Mouse (Mus musculus) heart, postnatal 25 days (tissue): ENCODE results near the gene Anks1b. TPM values are rescaled to one million over a fixed set of nuclear protein-coding genes. Genes with fewer than 3 reads are reported as not detected.
A peak's percentile ranks its signal among the peaks of the same experiment; 100 is the strongest.
"Not testable (repeated sequence)": the region's sequence is repeated elsewhere in the genome, so short reads cannot be mapped to it uniquely, and the experiment has no call there.

Source experiments
- DNase-seq: peaks from one replicate; pipeline ENCODE4 v3.0.0; 2022; ENCODE audit warnings: low spot score
- intact Hi-C: fragments of 180-260 bp; cut with DNase I; formaldehyde crosslinking; loops from one replicate; pipeline ENCODE4 v1.15.1; 2025
- total RNA-seq, 2 experiments: library from RNA; stranded (reverse); gene quantifications; 2 replicates each; pipeline ENCODE4 v1.2.3; 2021

Gene Anks1b
- total RNA-seq, 2 experiments from 2014 or later = 0.48 to 0.70 TPM

DNA sequence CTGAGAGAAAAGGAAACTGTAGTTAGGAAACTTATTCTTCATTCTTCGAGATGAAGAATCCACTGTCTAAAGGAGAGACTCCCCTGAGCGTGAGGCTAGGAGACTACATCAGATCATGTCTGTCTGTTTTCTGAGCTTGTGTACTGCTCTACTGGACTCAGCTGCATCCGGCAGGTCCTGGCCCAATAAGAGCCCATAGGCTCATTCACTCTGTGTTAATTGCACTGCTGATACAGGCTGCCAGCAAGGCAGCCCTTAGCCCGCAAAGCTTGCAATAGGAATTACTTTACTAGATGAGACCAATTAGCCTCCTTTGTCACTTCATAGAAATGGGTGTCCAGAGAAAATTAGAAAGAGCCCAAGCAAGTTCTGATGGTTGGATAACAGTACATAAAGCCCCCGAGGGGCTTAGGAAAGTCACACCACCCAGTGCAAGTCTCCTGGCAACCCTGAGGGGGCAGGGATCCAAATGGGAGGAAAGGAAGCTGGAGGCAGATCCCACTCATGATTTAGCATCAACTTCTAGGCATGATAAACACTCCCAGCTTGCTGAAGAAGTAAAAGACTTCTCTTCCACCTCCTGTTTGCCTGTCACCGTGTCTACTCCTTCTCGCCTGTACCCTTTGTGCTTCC, 744.5 kb downstream of the Anks1b start:
- intact Hi-C loops = no loop called here
- no peak for DNase-seq

- intact Hi-C loops = no loop called here
Measured at GRCm38 (mm10) chr10:90627532-90627931, 754.2 kb downstream of the Anks1b start.

DNA sequence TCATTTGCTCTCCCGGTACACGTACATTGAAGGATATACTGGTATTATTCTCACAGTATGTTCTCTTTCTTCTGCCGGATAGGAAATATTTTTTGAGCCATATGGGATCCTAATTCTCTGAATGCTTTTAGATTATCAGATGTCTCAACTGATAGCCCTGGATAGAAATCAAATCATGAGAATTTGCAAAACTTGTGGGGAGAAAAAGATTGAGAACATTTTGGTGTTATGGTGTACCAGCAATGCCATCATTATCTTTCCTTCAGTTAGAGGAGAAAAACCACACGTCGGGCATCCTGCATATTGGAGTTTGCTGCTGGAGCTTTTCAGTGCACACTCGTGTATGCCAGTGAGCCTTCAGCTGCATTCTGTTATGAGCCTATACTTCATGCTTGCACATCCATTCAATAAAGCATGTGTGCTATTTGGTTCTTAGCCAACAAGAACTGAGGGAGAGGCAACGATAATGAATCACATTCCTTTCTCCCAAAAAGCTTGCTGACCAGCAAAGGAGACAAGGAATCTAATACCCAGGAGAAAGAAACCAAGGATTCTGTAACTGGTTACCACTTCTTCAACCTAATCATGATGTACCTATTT, 756.9 kb downstream of the Anks1b start:
- intact Hi-C loops = no loop called here
- DNase-seq = no peak

More at GRCm38 (mm10) chr10:90627532-90627931, 754.2 kb downstream of the Anks1b start:
- no peak for DNase-seq

- DNase-seq, intact Hi-C loops: not testable (repeated sequence)
Measured at GRCm38 (mm10) chr10:90630794-90631193, 757.5 kb downstream of the Anks1b start.

- no peak for DNase-seq
- intact Hi-C loops = no loop called here
Measured at GRCm38 (mm10) chr10:90637352-90637751, 764.0 kb downstream of the Anks1b start.

GRCm38 (mm10) chr10:90649681-90650080, 776.4 kb downstream of the Anks1b start:
- no peak for DNase-seq
- intact Hi-C loops = no loop called here

GRCm38 (mm10) chr10:90657416-90658120, 784.3 kb downstream of the Anks1b start:
- intact Hi-C loops = no loop called here

GRCm38 (mm10) chr10:90666746-90667145, 793.4 kb downstream of the Anks1b start:
- intact Hi-C loops = loop anchor here (10.0 kb wide), 1 partner anchor 132 kb away; no protein-coding TSS in a partner anchor
- peak; percentile 47 for DNase-seq

More at GRCm38 (mm10) chr10:90657416-90658120, 784.3 kb downstream of the Anks1b start:
- DNase-seq = no peak

DNA sequence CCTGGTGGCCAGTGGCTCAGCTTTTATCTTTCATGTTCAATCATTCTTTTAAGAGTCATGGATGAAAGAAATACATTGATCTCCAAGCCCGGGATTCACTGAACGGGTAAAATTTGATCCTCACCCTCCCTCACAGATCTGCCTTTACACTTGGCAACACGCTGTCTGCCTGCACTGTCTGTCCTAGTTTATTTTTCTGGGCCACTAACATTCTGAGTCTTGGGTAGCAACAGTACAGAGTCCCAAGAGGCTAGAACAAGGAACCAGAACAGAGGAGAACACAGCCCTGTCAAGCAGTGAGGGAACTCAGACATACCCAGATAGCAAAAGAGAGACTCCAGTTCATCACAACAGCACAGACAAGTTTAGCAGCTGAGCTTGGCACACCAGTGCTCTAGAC, 797.0 kb downstream of the Anks1b start:
- DNase-seq = no peak
- intact Hi-C loops = no loop called here

GRCm38 (mm10) chr10:90672135-90672534, 798.8 kb downstream of the Anks1b start:
- intact Hi-C loops = no loop called here
- no peak for DNase-seq

DNA sequence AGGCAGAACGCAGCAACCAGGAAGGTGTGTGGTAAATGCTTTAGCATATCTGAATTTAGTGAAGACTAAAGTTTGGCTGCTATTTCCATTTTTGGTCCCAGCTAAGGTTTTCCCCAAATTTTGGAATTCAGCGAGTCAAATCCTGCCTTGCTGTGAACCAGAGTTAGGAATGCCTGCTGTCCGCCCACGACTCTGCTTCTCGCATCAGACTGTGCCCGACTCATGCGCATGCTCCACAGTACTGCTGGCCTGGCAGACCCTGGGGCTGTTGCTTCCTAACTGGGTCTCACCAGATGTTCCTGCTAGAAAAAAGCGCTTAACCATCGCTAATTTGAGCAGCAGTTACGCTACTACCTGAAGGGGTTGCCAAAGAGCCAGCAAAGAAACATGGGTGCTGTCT, 801.1 kb downstream of the Anks1b start:
- intact Hi-C loops = no loop called here
- no peak for DNase-seq

GRCm38 (mm10) chr10:90677421-90677820, 804.1 kb downstream of the Anks1b start:
- intact Hi-C loops = no loop called here
- no peak for DNase-seq

- no peak for DNase-seq
- intact Hi-C loops = no loop called here
Measured at GRCm38 (mm10) chr10:90679713-90680470, 806.6 kb downstream of the Anks1b start.

DNA sequence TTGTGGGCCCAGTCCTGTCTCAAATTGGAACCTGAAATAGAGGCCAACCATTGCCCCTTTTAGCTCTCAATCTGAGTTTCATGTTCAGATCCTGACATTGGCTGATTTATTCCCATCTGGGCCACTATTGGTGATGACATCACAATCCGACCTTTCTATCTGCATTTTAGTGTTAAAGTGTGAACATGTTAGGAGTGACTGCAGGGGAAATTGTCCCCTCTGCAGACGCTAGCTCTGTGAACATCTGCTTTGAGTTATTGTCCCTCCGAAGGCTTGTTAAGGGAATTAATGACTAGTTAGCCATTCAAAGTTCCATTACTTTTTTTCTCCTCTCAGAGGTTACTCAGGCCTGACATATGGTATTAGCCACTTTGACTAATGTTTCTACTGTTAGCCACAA, 810.5 kb downstream of the Anks1b start:
- no peak for DNase-seq
- intact Hi-C loops = no loop called here

- no peak for DNase-seq
- intact Hi-C loops = no loop called here
Measured at GRCm38 (mm10) chr10:90685367-90685766, 812.1 kb downstream of the Anks1b start.

- no peak for DNase-seq
- intact Hi-C loops = no loop called here
Measured at GRCm38 (mm10) chr10:90688153-90688552, 814.8 kb downstream of the Anks1b start.

DNA sequence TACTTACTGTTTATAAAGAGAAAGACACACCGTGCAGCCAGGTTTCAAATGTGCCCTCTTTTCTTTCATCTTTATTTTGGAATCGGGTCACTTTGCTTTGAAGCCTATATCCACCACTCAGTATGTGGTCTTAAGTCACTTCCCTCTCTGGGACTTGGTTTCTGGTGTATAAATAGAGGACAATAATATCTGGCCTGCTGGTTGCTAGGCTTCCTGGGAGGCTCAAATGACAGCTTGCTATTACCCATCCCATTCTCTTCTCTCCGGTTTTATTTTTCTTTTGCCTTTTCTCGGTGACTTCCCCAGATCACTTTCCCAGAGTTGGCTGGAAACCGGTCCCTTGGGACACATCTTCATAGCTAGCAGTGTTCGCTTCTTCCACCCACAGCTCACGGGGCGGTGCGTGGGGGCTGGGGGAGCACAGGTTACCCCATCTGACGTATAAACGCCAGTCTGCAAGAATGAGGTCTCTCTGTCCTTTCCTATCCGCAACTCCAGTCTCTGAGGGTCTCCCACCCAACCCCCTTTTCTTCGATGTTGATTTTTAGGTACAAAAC, 815.5 kb downstream of the Anks1b start:
- intact Hi-C loops = no loop called here
- DNase-seq = no peak

DNA sequence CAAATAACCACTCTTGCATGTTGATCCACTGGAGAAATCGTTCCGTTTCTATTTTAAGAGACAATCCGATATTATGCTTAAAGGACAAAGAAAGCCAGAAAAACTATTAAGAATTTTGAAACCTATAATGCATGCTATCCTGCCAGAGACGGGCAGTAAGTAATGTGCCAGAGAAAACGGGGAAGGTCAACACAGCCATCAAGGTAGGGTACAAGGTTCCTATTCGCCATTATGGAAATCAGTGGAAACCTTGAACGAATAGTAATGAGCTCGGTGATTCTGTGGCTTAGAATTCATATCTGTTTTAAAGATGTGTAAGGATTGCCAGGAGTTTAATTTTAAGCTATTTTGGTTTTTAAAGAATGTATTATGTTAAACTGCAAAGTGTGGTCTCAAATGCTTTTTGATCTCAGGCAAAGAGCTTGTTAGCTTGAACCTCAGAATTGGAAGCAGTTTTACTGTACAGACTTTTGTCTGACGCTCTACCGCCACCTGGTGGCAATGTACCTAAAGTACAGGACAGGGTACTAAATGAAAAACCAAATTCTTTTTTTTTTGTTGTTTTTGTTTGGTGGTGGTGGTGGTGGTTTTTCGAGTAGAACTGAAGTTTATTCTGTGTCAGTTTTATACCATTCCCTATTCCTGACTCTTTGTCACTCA, 816.7 kb downstream of the Anks1b start:
- DNase-seq = no peak
- intact Hi-C loops = loop anchor here (1.0 kb wide), 1 partner anchor 609 kb away; no protein-coding TSS in a partner anchor

- intact Hi-C loops = no loop called here
- no peak for DNase-seq
Measured at GRCm38 (mm10) chr10:90696687-90697086, 823.4 kb downstream of the Anks1b start.

DNA sequence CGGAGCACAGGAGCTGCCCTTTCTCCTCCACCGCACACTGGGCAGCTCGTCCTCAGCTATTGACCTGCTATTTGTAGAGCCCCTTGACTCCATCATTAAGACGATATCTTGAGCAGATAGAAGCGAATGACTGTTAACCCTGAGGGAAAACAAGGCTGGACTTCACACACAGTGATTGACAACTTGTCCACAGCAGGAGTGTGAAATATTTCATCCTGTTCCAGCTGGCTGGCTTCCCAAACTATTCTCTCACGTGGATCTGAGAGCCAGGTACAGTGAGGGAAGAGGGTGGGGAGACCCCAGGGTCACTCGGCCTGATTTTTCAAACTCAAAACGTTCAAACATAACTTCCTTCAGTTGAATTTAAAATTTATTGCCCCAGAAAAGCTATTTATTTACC, 824.1 kb downstream of the Anks1b start:
- intact Hi-C loops = no loop called here
- DNase-seq = no peak
